Mouse (Mus musculus): ENCODE results near the gene Atp5s. TPM values are rescaled to one million over a fixed set of nuclear protein-coding genes. Genes with fewer than 3 reads are reported as not detected.

The Atp5s gene
- polyA plus RNA-seq, 1 experiment from 2014 or later = 35.8 TPM

GRCm38 (mm10) chr12:69723376-69723775 is 1.4 kb upstream of the Atp5s start:
- WGBS (ENCODE audit: insufficient replicate concordance) = 38% methylated on average over 2 of the region's 2 CpGs
- peaks cover 7% of the 10 kb centered on the region for H3K36me3 ChIP-seq (ENCODE audit: control insufficient read depth, insufficient read depth, low read length)
- H3K4me1 ChIP-seq (ENCODE audit: control insufficient read depth, insufficient read depth, low read length) = peaks cover 10% of the 10 kb centered on the region
- peak overlapping the region; percentile 95 for H3K4me2 ChIP-seq
- H3K9me3 ChIP-seq (replicated peaks; ENCODE audit: control insufficient read depth, low read length) = no peaks in the 10 kb centered on the region
- no peak for ATAC-seq (replicated peaks; ENCODE audit: insufficient number of reproducible peaks, low FRiP score, low TSS enrichment)
- no peak overlapping the region for H3K27ac ChIP-seq (ENCODE audit: low read depth, low read length)
- H3K9ac ChIP-seq (ENCODE audit: low read depth, low read length) = no peak overlapping the region
- no peaks in the 10 kb centered on the region for H3K27me3 ChIP-seq (ENCODE audit: control insufficient read depth, insufficient read depth, low read length)
- peak overlapping the region; percentile 80; the same call in 1 of the 2 replicates for H3K4me3 ChIP-seq (ENCODE audit: low read depth, low read length)

DNA sequence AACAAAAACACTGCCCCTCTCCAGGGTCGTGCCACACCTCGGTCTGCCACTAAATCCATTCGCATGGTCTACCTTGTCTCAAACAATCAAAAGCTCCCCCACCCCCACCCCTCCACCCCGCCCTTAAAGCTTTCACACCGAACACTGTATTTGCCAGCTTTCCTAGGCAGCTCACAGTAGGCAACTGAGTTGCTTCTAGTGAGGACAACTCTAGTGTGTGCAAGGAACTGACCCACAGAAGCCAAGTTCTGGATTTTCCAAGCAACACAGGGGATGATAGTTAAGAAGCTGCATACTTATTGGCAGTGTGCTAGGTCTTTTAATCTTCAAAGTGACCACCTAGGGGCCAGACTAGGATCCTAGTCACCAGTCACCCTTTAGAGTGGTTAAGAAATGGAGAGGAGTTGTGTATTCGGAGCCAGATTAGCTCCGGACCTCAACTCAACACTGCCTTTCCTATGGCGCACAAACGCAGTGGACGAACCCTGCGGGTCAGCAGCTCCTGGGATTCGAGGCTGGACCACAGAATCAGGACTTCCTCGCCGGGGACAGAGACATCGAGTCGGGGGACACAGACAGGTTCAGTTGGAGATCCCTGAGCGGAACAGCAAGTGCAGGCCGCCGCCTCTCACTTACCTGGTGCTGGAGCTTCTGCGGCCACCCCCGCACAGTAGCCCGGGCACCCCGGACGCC is 586 bp upstream of the Atp5s start:
- peaks cover 7% of the 10 kb centered on the region for H3K36me3 ChIP-seq (ENCODE audit: control insufficient read depth, insufficient read depth, low read length)
- ATAC-seq (replicated peaks; ENCODE audit: insufficient number of reproducible peaks, low FRiP score, low TSS enrichment) = no peak
- no peaks in the 10 kb centered on the region for H3K9me3 ChIP-seq (replicated peaks; ENCODE audit: control insufficient read depth, low read length)
- 5% methylated on average over 22 of the region's 24 CpGs for WGBS (ENCODE audit: insufficient replicate concordance)
- peak overlapping the region; percentile 80 for H3K4me3 ChIP-seq (ENCODE audit: low read depth, low read length)
- peak overlapping the region; percentile 85; the same call in 1 of the 2 replicates for H3K27ac ChIP-seq (ENCODE audit: low read depth, low read length)
- H3K27me3 ChIP-seq (ENCODE audit: control insufficient read depth, insufficient read depth, low read length) = no peaks in the 10 kb centered on the region
- H3K4me2 ChIP-seq = peak overlapping the region; percentile 95
- peak overlapping the region; percentile 70 for H3K9ac ChIP-seq (ENCODE audit: low read depth, low read length)
- H3K4me1 ChIP-seq (ENCODE audit: control insufficient read depth, insufficient read depth, low read length) = peaks cover 10% of the 10 kb centered on the region

- no peaks in the 10 kb centered on the region for H3K9me3 ChIP-seq (replicated peaks; ENCODE audit: control insufficient read depth, low read length)
- H3K36me3 ChIP-seq (ENCODE audit: control insufficient read depth, insufficient read depth, low read length) = no peaks in the 10 kb centered on the region
- no peak overlapping the region for H3K27ac ChIP-seq (ENCODE audit: low read depth, low read length)
- H3K27me3 ChIP-seq (ENCODE audit: control insufficient read depth, insufficient read depth, low read length) = no peaks in the 10 kb centered on the region
- peaks cover 6% of the 10 kb centered on the region for H3K4me1 ChIP-seq (ENCODE audit: control insufficient read depth, insufficient read depth, low read length)
- no peak overlapping the region for H3K4me3 ChIP-seq (ENCODE audit: low read depth, low read length)
- no peak overlapping the region for H3K9ac ChIP-seq (ENCODE audit: low read depth, low read length)
- WGBS (ENCODE audit: insufficient replicate concordance) = 83% methylated on average over 1 of the region's 1 CpGs
- no peak overlapping the region for H3K4me2 ChIP-seq
- ATAC-seq (replicated peaks; ENCODE audit: insufficient number of reproducible peaks, low FRiP score, low TSS enrichment) = no peak
Measured at GRCm38 (mm10) chr12:69729246-69729645, 4.5 kb downstream of the Atp5s start.

DNA sequence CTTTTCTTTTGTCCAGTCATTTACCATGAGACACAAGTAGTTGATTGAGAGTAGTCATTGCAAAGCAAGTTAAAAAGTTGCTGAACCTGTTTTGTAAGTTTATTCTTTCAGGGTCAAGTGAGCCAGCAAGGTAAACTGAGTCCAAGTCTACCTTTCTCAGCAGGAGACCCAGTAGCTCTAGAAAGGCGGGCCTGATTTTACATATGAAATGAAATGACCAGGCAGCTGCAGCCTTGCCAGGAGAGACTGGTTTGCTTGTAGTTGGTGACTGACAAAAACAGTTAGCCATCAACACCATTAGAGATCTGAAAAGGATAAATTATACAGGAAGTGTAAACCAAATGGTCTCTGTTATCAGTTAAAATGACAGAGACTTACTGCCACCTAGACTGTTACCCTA is 5.6 kb downstream of the Atp5s start:
- H3K4me3 ChIP-seq (ENCODE audit: low read depth, low read length) = no peak overlapping the region
- WGBS (ENCODE audit: insufficient replicate concordance) = 86% methylated on average over 1 of the region's 1 CpGs
- ATAC-seq (replicated peaks; ENCODE audit: insufficient number of reproducible peaks, low FRiP score, low TSS enrichment) = no peak

DNA sequence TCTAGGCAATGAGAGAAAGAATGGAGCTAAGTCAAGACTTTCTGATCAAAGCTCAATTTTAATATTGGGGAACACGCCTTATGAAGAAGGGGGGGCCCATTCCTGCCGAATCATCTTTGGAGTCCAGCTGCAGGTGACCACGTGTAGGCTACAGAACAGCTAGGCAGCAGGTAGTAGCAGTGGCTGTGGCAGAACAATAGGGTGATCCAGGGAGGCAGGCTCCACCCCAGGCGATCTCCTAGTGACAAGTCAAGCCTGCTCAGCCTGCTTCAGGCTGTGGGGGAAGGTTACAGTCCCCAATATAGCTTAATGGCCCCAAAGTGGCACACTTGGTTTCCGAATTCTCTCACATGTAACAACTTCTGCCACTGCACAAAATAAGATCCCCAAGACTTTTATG is 7.5 kb downstream of the Atp5s start:
- no peak overlapping the region for H3K4me3 ChIP-seq (ENCODE audit: low read depth, low read length)
- H3K9me3 ChIP-seq (replicated peaks; ENCODE audit: control insufficient read depth, low read length) = no peaks in the 10 kb centered on the region
- no peaks in the 10 kb centered on the region for H3K4me1 ChIP-seq (ENCODE audit: control insufficient read depth, insufficient read depth, low read length)
- no peaks in the 10 kb centered on the region for H3K36me3 ChIP-seq (ENCODE audit: control insufficient read depth, insufficient read depth, low read length)
- H3K4me2 ChIP-seq = no peak overlapping the region
- ATAC-seq (replicated peaks; ENCODE audit: insufficient number of reproducible peaks, low FRiP score, low TSS enrichment) = no peak
- 46% methylated on average over 5 of the region's 5 CpGs for WGBS (ENCODE audit: insufficient replicate concordance)
- no peaks in the 10 kb centered on the region for H3K27me3 ChIP-seq (ENCODE audit: control insufficient read depth, insufficient read depth, low read length)
- H3K27ac ChIP-seq (ENCODE audit: low read depth, low read length) = no peak overlapping the region
- H3K9ac ChIP-seq (ENCODE audit: low read depth, low read length) = no peak overlapping the region

More for the DNA sequence above, 5.6 kb downstream of the Atp5s start:
- H3K9ac ChIP-seq (ENCODE audit: low read depth, low read length) = no peak overlapping the region
- H3K36me3 ChIP-seq (ENCODE audit: control insufficient read depth, insufficient read depth, low read length) = no peaks in the 10 kb centered on the region
- no peak overlapping the region for H3K4me2 ChIP-seq
- H3K27me3 ChIP-seq (ENCODE audit: control insufficient read depth, insufficient read depth, low read length) = no peaks in the 10 kb centered on the region
- H3K4me1 ChIP-seq (ENCODE audit: control insufficient read depth, insufficient read depth, low read length) = peaks cover 5% of the 10 kb centered on the region
- no peaks in the 10 kb centered on the region for H3K9me3 ChIP-seq (replicated peaks; ENCODE audit: control insufficient read depth, low read length)
- H3K27ac ChIP-seq (ENCODE audit: low read depth, low read length) = no peak overlapping the region

DNA sequence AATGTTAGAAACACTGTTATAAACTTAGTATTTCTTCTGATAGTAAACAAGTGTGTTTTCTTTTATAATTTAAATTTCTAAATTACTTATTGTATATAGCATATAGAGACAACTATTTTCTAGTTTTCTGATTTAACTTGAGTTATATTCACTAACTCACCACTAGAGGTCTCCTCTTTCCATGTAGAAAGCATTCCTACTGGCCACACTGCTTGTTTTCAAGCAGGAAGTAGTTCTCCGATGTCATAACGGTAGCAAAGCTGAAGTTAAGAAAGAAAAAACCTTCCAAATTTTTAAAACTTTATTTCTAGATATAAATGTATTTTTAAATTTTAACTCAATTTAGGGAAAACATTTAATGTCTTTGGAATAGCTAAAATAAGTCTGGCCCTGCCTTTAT is 8.8 kb downstream of the Atp5s start:
- Histone ChIP-seq H3K9ac (ENCODE audit: low read depth, low read length) (no peak overlapping the region), H3K4me3 (ENCODE audit: low read depth, low read length) (no peak overlapping the region), H3K27ac (ENCODE audit: low read depth, low read length) (no peak overlapping the region), H3K4me1 (ENCODE audit: control insufficient read depth, insufficient read depth, low read length) (no peaks in the 10 kb centered on the region), H3K27me3 (ENCODE audit: control insufficient read depth, insufficient read depth, low read length) (no peaks in the 10 kb centered on the region), H3K4me2 (no peak overlapping the region), H3K36me3 (ENCODE audit: control insufficient read depth, insufficient read depth, low read length) (no peaks in the 10 kb centered on the region), H3K9me3 (replicated peaks; ENCODE audit: control insufficient read depth, low read length) (no peaks in the 10 kb centered on the region)
- 8% methylated on average over 2 of the region's 2 CpGs for WGBS (ENCODE audit: insufficient replicate concordance)
- no peak for ATAC-seq (replicated peaks; ENCODE audit: insufficient number of reproducible peaks, low FRiP score, low TSS enrichment)

GRCm38 (mm10) chr12:69733923-69734322 is 9.2 kb downstream of the Atp5s start:
- H3K4me2 ChIP-seq = no peak overlapping the region

DNA sequence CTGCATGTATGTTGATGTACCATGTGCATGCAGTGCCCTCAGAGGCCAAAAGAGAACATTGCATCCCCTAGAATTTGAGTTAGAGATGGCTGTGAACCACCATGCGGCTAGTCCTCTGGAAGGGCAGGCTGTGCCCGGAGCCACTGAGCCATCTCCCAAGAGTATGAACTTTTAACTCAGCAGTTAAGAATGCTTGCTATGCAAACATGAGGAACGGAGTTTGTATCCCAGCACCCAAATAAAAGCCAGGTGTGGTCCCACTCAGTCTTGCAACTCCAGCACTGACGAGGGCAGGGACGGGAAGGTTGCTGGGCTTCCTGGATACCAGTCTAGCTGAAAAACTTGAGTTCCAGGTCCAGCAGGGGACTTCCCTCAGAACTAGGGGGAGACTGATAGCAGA is 17.2 kb downstream of the Atp5s start:
- no peak overlapping the region for H3K27ac ChIP-seq (ENCODE audit: low read depth, low read length)
- no peak overlapping the region for H3K9ac ChIP-seq (ENCODE audit: low read depth, low read length)
- H3K27me3 ChIP-seq (ENCODE audit: control insufficient read depth, insufficient read depth, low read length) = no peaks in the 10 kb centered on the region
- no peaks in the 10 kb centered on the region for H3K36me3 ChIP-seq (ENCODE audit: control insufficient read depth, insufficient read depth, low read length)
- no peaks in the 10 kb centered on the region for H3K9me3 ChIP-seq (replicated peaks; ENCODE audit: control insufficient read depth, low read length)
- no peaks in the 10 kb centered on the region for H3K4me1 ChIP-seq (ENCODE audit: control insufficient read depth, insufficient read depth, low read length)
- H3K4me3 ChIP-seq (ENCODE audit: low read depth, low read length) = no peak overlapping the region
- WGBS (ENCODE audit: insufficient replicate concordance) = 75% methylated on average over 5 of the region's 5 CpGs
- no peak for ATAC-seq (replicated peaks; ENCODE audit: insufficient number of reproducible peaks, low FRiP score, low TSS enrichment)
- no peak overlapping the region for H3K4me2 ChIP-seq

More at GRCm38 (mm10) chr12:69733923-69734322, 9.2 kb downstream of the Atp5s start:
- Histone ChIP-seq H3K4me1 (ENCODE audit: control insufficient read depth, insufficient read depth, low read length) (no peaks in the 10 kb centered on the region), H3K27me3 (ENCODE audit: control insufficient read depth, insufficient read depth, low read length) (no peaks in the 10 kb centered on the region), H3K27ac (ENCODE audit: low read depth, low read length) (0 out of 2 replicates have a peak overlapping the region, but pooled peaks have one; percentile 29), H3K36me3 (ENCODE audit: control insufficient read depth, insufficient read depth, low read length) (no peaks in the 10 kb centered on the region), H3K4me3 (ENCODE audit: low read depth, low read length) (no peak overlapping the region), H3K9ac (ENCODE audit: low read depth, low read length) (0 out of 2 replicates have a peak overlapping the region, but pooled peaks have one; percentile 43), H3K9me3 (replicated peaks; ENCODE audit: control insufficient read depth, low read length) (no peaks in the 10 kb centered on the region)
- 73% methylated on average over 3 of the region's 3 CpGs for WGBS (ENCODE audit: insufficient replicate concordance)
- no peak for ATAC-seq (replicated peaks; ENCODE audit: insufficient number of reproducible peaks, low FRiP score, low TSS enrichment)

DNA sequence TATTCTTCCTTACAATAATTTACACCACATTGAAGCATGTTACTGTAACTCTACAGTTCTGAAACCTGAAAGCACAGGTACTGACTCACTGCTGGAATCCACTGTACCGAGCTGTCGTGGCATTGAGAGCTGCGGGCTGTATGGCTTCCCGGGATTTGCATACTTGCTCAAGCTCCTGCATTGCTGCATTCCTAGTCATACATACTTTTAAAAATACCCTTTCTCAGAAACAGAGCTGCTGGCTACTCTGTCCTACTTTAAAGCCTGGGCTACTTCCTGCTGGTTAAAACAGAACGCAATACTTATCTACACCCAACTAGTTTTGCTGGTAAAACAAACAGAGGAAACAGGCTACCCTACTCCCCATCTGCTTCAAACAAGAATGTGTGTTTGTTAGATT is 19.4 kb downstream of the Atp5s start:
- H3K36me3 ChIP-seq (ENCODE audit: control insufficient read depth, insufficient read depth, low read length) = no peaks in the 10 kb centered on the region
- H3K4me2 ChIP-seq = no peak overlapping the region
- no peak overlapping the region for H3K9ac ChIP-seq (ENCODE audit: low read depth, low read length)
- no peak overlapping the region for H3K27ac ChIP-seq (ENCODE audit: low read depth, low read length)
- H3K4me3 ChIP-seq (ENCODE audit: low read depth, low read length) = no peak overlapping the region
- no peaks in the 10 kb centered on the region for H3K4me1 ChIP-seq (ENCODE audit: control insufficient read depth, insufficient read depth, low read length)
- no peak for ATAC-seq (replicated peaks; ENCODE audit: insufficient number of reproducible peaks, low FRiP score, low TSS enrichment)
- 58% methylated on average over 5 of the region's 5 CpGs for WGBS (ENCODE audit: insufficient replicate concordance)
- no peaks in the 10 kb centered on the region for H3K27me3 ChIP-seq (ENCODE audit: control insufficient read depth, insufficient read depth, low read length)
- H3K9me3 ChIP-seq (replicated peaks; ENCODE audit: control insufficient read depth, low read length) = no peaks in the 10 kb centered on the region
